Mouse (Mus musculus): Measurements from ENCODE around the gene Evx2. TPM values are rescaled to one million over a fixed set of nuclear protein-coding genes. Genes with fewer than 3 reads are reported as not detected.

Gene Evx2
- polyA plus RNA-seq, 1 experiment from 2014 or later = 0.31 TPM

DNA sequence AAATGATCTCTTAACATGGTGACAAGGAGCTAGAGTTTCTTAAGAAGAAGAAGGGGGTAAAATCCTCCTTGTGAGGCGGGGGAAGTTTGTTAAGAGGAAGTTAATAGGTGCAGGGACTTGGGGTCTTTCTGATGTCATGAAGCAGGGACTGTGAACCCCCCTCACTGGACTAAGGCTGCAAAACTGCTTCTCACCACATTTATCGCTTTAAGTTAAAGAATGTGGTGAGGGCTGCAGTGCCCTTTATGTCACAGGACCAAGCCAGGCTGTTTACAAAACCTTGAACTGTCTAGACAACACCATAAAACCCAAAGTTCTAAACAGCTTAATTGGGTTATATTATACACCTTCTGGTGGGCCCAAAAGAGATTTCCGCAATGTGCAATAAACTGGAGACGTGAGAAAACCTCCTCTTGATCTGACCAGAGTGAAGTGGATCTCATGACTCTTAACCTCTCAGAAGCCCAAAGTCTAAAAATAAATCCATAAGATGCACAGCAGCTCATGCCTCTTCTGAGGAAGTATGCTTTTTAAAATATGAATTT is 25.8 kb upstream of the Evx2 start:
- WGBS = 15% methylated on average over 4 of the region's 4 CpGs
- no peak overlapping the region for H3K9ac ChIP-seq
- no peaks in the 10 kb centered on the region for H3K36me3 ChIP-seq (replicated peaks)
- H3K9me3 ChIP-seq = no peaks in the 10 kb centered on the region
- H3K4me3 ChIP-seq = no peak overlapping the region
- no peak overlapping the region for H3K27ac ChIP-seq
- H3K4me2 ChIP-seq = no peak overlapping the region
- H3K27me3 ChIP-seq (replicated peaks) = peaks cover 91% of the 10 kb centered on the region
- H3K4me1 ChIP-seq = peaks cover 10% of the 10 kb centered on the region; the same call in 1 of the 2 replicates
- no peak for ATAC-seq (replicated peaks)

DNA sequence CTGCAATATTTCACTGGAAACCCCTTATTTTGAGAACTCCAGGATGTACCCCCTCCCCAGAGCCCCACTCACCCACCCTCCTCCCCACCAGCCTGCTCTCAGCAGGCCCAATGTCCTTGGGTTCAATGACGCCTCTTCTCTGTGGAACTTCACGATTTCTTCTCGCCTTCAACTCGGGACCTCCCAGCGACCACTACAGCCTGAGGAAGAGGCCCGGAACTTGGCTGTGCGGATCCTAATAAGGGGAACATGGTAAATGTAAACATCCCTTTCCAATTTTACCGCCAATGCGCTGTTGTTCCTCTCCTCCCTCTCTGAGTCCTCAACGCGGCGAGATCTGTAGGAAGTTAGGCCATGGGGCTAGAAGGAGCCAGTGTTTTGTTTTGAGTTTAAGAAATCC is 24.7 kb upstream of the Evx2 start:
- WGBS = 2% methylated on average over 12 of the region's 12 CpGs
- H3K9ac ChIP-seq = no peak overlapping the region
- no peak for ATAC-seq (replicated peaks)
- no peak overlapping the region for H3K4me3 ChIP-seq
- H3K4me1 ChIP-seq = peaks cover 10% of the 10 kb centered on the region; the same call in 1 of the 2 replicates
- peaks cover 94% of the 10 kb centered on the region for H3K27me3 ChIP-seq (replicated peaks)
- no peaks in the 10 kb centered on the region for H3K36me3 ChIP-seq (replicated peaks)
- H3K4me2 ChIP-seq = no peak overlapping the region
- H3K27ac ChIP-seq = no peak overlapping the region
- H3K9me3 ChIP-seq = no peaks in the 10 kb centered on the region

DNA sequence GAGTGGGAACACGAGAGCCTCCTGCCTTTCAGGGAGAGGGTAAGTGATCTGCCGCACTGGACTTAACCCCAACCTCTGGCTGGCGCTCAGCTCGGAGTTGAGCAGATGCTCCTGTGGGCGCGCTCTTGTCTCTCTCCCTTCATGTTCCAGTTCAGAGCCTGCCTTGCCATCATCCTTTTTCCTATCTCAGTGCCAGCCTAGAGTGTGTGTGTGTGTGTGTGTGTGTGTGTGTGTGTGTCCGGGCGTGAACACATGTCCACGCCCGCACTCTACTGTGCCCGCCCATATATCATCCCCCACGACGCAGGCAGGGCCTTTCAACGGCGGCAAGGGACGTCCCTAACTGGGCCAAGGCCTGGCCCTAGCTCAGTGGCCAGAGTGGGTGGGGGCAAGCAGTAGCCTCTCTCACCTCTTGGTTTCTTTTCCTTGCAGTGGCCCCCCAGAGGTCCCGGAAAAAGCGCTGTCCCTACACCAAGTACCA is 24.2 kb upstream of the Evx2 start:
- 1% methylated on average over 18 of the region's 18 CpGs for whole genome bisulfite sequencing
- no peak for ATAC-seq (replicated peaks)
- no peak overlapping the region for H3K9ac ChIP-seq
- H3K9me3 ChIP-seq = no peaks in the 10 kb centered on the region
- peaks cover 10% of the 10 kb centered on the region; the same call in 1 of the 2 replicates for H3K4me1 ChIP-seq
- H3K4me2 ChIP-seq = no peak overlapping the region
- H3K36me3 ChIP-seq (replicated peaks) = no peaks in the 10 kb centered on the region
- H3K27me3 ChIP-seq (replicated peaks) = peaks cover 94% of the 10 kb centered on the region
- no peak overlapping the region for H3K27ac ChIP-seq
- H3K4me3 ChIP-seq = no peak overlapping the region

DNA sequence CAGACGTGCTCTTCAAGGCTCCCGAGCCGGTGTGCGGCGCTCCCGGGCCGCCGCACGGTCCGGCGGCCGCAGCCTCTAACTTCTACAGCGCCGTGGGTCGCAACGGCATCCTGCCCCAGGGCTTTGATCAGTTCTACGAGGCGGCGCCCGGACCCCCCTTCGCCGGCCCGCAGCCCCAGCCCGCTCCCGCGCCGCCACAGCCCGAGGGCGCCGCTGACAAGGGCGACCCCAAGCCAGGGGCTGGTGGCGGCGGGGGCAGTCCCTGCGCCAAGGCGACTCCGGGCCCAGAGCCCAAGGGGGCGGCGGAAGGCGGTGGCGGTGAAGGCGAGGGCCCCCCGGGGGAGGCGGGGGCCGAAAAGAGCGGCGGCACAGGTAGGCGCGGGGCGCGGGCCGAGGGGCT is 23.4 kb upstream of the Evx2 start:
- under 1% methylated on average over 51 of the region's 51 CpGs for WGBS
- H3K27ac ChIP-seq = no peak overlapping the region
- H3K4me3 ChIP-seq = no peak overlapping the region
- 0 out of 2 replicates have a peak overlapping the region, but pooled peaks have one; percentile 9 for H3K4me2 ChIP-seq
- H3K27me3 ChIP-seq (replicated peaks) = peaks cover 94% of the 10 kb centered on the region
- H3K36me3 ChIP-seq (replicated peaks) = no peaks in the 10 kb centered on the region
- no peaks in the 10 kb centered on the region for H3K9me3 ChIP-seq
- no peak overlapping the region for H3K9ac ChIP-seq
- 0 out of 2 replicates have a peak, but pooled peaks have one; percentile 24 for ATAC-seq (replicated peaks)
- peaks cover 10% of the 10 kb centered on the region; the same call in 1 of the 2 replicates for H3K4me1 ChIP-seq

DNA sequence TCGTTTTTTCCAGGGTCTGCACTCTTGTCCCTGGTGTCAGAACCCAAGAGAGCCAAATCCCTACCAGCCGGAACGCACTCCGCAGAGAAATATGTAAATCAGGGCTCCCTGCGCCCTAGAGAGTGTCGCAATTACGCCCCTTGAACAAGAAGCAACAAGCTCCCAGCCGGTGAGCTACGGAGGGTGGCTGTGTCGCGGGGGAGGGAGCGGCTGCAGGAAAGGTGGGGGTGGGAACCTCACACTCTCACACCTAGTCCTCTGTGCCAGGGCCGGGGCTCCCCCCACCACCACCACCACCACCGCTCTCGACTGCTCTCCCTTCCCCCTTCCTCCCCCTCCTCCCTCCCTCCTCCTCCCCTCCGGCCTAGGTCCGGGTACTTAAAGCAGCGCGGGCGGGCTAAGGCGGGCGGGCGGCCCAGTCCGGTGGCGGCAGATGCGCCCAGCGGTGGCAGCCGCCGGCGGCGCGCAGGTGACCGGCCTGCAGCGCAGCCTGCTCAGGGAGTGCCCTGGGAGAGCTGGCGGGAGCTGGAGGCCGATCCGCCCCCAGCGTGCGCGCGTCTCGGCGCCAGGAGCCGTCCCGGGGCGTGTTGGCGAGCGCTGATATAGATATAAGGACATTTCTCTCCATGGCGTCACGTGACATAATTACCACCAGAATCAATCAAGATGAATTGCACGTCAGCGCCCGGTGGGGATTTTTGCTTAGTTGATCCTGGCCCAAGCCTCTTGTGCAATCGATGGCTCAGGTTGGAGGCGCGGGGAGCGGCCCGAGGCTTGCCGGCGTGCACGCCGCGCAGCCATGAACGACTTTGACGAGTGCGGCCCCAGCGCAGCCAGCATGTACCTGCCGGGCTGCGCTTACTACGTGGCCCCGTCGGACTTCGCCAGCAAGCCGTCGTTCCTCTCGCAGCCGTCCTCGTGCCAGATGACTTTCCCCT is 22.5 kb upstream of the Evx2 start:
- under 1% methylated on average over 70 of the region's 78 CpGs for whole genome bisulfite sequencing
- H3K27ac ChIP-seq = no peak overlapping the region
- H3K4me2 ChIP-seq = no peak overlapping the region
- 0 out of 2 replicates have a peak, but pooled peaks have one; percentile 14 for ATAC-seq (replicated peaks)
- peaks cover 94% of the 10 kb centered on the region for H3K27me3 ChIP-seq (replicated peaks)
- H3K9ac ChIP-seq = no peak overlapping the region
- H3K36me3 ChIP-seq (replicated peaks) = no peaks in the 10 kb centered on the region
- H3K9me3 ChIP-seq = no peaks in the 10 kb centered on the region
- H3K4me1 ChIP-seq = peaks cover 10% of the 10 kb centered on the region; the same call in 1 of the 2 replicates
- H3K4me3 ChIP-seq = no peak overlapping the region

DNA sequence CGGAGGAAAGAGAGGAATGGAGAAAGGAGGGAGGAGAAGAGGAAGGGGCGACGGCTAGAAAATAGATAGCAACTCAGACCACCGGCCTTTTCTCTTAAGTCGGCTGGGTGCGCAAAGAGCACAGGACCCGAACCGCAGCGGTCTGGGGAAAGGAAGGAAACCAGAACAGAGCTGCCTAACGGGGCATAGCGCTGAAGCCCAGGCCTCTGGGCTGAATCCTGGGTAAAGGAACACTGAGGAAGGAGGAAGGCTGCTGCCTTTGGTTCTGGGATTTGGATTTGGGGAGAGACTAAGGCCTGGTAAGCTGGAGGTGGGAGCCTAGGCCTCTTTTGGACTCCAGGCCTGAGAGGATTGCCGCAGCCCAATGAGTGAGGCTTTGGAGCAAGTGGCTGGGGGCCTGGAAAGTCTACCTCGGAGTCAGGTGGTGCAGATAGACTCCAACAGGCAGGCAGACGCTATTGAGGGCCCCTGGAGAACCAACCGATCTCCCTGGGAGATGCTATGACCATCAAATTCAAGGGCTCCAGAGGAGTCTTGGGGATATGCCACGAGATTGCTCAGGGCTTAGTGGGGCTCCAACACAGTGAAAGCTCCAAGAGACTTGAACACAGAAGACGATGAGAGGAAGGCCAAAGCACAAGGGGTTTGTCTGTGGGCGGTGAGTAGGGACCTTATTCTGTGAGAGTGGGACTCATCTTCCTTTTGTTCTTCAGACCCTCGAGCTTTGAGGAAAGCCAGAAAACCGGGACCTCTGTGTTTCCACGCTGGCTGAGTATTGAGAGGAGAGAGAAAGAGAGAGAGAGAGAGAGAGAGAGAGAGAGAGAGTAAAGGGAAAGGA is 21.4 kb upstream of the Evx2 start:
- Histone ChIP-seq H3K4me1 (peaks cover 10% of the 10 kb centered on the region; the same call in 1 of the 2 replicates), H3K27ac (no peak overlapping the region), H3K27me3 (replicated peaks) (peaks cover 98% of the 10 kb centered on the region), H3K9ac (no peak overlapping the region), H3K4me2 (no peak overlapping the region), H3K9me3 (no peaks in the 10 kb centered on the region), H3K36me3 (replicated peaks) (no peaks in the 10 kb centered on the region), H3K4me3 (no peak overlapping the region)
- ATAC-seq (replicated peaks) = no peak
- under 1% methylated on average over 21 of the region's 21 CpGs for WGBS

DNA sequence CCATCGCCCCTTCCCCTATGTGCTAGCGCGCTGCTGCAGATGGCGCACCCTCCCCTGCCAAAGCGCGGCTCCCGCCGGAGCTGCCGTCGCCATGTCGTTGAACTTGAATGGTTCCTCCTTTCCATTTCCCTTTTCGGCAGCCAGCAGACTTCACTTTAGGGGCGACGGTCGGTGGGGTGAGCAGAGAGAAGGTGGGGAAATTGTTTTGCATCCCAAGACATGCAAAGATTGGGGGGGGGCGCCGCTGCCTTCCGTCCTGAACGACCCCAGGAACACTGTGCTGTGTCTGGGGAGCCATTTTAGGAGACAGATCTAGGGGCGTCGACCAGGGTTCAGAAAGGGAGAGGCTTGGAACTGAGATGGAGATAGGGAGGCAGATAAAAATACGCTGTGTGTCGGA is 20.6 kb upstream of the Evx2 start:
- under 1% methylated on average over 23 of the region's 23 CpGs for WGBS
- Histone ChIP-seq H3K9ac (no peak overlapping the region), H3K4me2 (no peak overlapping the region), H3K36me3 (replicated peaks) (no peaks in the 10 kb centered on the region), H3K27me3 (replicated peaks) (peaks cover 99% of the 10 kb centered on the region), H3K9me3 (no peaks in the 10 kb centered on the region), H3K27ac (no peak overlapping the region), H3K4me1 (peaks cover 10% of the 10 kb centered on the region; the same call in 1 of the 2 replicates), H3K4me3 (no peak overlapping the region)
- ATAC-seq (replicated peaks) = no peak

DNA sequence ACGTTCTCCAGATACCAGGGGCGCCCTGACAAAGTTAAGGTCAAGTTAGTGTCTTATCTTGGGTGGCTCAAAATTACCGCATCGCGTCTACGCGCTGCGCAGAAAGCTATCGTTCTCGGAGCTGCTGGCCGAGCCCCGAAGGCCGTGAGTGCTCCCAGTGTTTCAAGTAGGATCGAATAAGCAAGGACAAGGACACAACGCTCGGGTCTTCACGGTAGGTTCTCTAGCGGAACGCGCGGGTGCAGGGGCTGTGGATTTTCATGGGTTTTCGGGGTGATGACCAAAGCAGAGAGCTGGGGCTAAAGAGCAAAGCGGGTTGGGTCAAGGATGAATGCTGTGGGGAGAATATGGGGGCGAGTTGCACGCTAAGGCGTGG is 20.2 kb upstream of the Evx2 start:
- H3K27ac ChIP-seq = no peak overlapping the region
- ATAC-seq (replicated peaks) = no peak
- H3K4me3 ChIP-seq = no peak overlapping the region
- peaks cover 10% of the 10 kb centered on the region; the same call in 1 of the 2 replicates for H3K4me1 ChIP-seq
- peaks cover 99% of the 10 kb centered on the region for H3K27me3 ChIP-seq (replicated peaks)
- no peaks in the 10 kb centered on the region for H3K36me3 ChIP-seq (replicated peaks)
- no peaks in the 10 kb centered on the region for H3K9me3 ChIP-seq
- no peak overlapping the region for H3K4me2 ChIP-seq
- WGBS = 2% methylated on average over 26 of the region's 26 CpGs
- no peak overlapping the region for H3K9ac ChIP-seq

DNA sequence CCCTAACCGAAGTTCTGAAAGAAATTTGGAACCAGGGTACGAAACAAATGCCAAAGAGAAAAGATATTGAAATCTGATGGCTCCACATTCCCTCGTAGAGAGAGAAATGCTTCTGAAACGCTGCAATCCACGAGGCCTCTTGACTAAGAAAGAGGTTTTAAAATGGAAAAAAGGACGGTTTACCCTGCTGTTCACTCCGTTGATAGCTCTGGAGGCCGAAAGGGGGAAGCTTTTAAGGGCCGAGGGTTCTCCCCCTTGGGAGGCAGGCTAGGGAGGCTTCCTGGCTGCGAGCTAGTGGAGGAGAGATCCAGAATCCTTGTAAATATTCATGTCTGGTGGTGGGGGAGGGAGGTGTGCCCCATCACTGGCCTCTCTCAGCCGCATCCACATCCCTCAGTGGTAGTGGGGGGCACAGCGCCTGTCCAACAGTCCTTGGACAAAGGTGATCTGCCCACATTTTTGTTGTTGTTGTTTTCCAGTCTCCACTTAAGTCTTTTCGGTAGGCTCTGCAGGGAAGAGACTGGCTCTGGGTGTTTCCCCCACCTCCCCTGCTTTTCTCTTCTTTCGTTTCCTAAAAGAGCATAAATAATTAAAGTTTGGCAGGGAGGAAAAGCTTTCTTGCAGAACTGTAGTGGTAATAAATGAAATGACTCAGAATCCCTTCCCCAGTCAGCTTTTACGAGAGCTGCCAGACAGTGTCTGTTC is 19.7 kb upstream of the Evx2 start, which contains the start of gene Hoxd11:
Gene Hoxd11, plus strand, starts transcription at position 667 of the 705 bp plus-strand sequence.
- no peaks in the 10 kb centered on the region for H3K36me3 ChIP-seq (replicated peaks)
- H3K27ac ChIP-seq = no peak within 1 kb of the TSS
- no peak within 1 kb of the TSS for H3K4me3 ChIP-seq
- WGBS = 1% methylated on average over 15 of the region's 15 CpGs
- H3K4me1 ChIP-seq = peaks cover 10% of the 10 kb centered on the region; the same call in 1 of the 2 replicates
- peaks cover 99% of the 10 kb centered on the region for H3K27me3 ChIP-seq (replicated peaks)
- no peaks in the 10 kb centered on the region for H3K9me3 ChIP-seq
- H3K4me2 ChIP-seq = no peak within 1 kb of the TSS
- no peak for ATAC-seq (replicated peaks)
- no peak within 1 kb of the TSS for H3K9ac ChIP-seq

DNA sequence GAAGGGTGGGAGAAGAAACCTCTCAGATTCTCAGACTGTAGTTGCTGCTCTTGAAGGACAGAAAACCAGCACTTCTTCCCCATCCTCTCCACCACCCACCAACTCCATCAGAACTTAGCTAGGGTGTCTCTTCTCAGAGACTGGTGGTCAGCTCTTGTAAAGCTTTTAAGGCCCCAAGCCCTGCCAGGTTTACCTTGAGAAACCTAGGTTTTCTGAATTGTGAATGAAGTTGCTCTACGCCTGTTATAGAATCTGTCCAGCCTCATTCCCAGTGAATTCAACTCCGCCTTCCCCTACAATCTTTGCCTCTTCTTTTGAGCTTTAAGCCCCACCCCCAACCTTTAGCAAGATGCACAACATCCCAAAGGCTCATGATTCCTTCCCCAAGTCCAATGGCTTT is 17.7 kb upstream of the Evx2 start:
- Histone ChIP-seq H3K4me1 (peaks cover 7% of the 10 kb centered on the region; the same call in 1 of the 2 replicates), H3K27me3 (replicated peaks) (peaks cover 100% of the 10 kb centered on the region), H3K4me2 (no peak overlapping the region), H3K27ac (no peak overlapping the region), H3K4me3 (no peak overlapping the region), H3K9me3 (no peaks in the 10 kb centered on the region), H3K36me3 (replicated peaks) (no peaks in the 10 kb centered on the region), H3K9ac (no peak overlapping the region)
- 14% methylated on average over 2 of the region's 2 CpGs for WGBS
- no peak for ATAC-seq (replicated peaks)

DNA sequence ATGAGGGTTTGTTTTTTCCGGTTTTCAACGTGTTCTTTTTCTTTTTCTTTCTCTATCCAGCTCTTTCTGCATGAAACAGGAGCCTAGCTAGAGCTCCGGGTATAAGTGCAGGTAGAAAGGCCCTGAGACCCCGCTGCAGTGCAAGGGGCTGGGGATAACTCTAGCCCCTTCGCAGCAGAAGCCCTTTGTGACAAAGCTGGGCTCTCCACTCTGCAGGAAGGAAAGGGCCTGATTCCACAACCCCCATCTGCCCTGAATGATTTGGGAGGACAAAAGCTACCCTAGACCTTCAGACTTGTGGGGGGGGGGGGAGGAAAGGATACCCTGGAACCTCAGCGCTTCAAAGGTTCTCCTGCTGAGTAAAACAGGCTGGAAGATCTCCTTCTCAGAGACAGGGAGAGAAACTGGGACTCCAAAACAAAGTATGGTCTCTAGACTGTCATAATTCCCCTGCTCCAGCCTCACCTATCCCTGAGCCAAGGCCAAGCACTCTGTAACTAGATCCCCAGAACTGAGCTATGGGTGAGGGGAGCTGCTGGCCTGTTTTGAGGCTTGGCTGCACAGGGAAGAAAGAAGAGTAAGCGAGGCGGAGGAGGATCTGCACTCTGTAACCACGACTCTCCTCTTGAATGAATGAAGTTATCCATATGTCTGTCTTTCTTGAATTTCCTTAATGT is 17.2 kb upstream of the Evx2 start:
- H3K27me3 ChIP-seq (replicated peaks) = peaks cover 100% of the 10 kb centered on the region
- H3K27ac ChIP-seq = no peak overlapping the region
- H3K4me2 ChIP-seq = no peak overlapping the region
- no peaks in the 10 kb centered on the region for H3K36me3 ChIP-seq (replicated peaks)
- H3K9ac ChIP-seq = no peak overlapping the region
- WGBS = 2% methylated on average over 9 of the region's 9 CpGs
- H3K9me3 ChIP-seq = no peaks in the 10 kb centered on the region
- ATAC-seq (replicated peaks) = no peak
- H3K4me1 ChIP-seq = peaks cover 4% of the 10 kb centered on the region; the same call in 1 of the 2 replicates
- H3K4me3 ChIP-seq = no peak overlapping the region

Data from midbrain, embryonic 15.5 days (tissue).